Mouse (Mus musculus): ENCODE results near the gene 1110008L16Rik. TPM values are rescaled to one million over a fixed set of nuclear protein-coding genes. Genes with fewer than 3 reads are reported as not detected.

1110008L16Rik gene
- polyA plus RNA-seq, 1 experiment from 2014 or later, result 17.1 TPM

DNA sequence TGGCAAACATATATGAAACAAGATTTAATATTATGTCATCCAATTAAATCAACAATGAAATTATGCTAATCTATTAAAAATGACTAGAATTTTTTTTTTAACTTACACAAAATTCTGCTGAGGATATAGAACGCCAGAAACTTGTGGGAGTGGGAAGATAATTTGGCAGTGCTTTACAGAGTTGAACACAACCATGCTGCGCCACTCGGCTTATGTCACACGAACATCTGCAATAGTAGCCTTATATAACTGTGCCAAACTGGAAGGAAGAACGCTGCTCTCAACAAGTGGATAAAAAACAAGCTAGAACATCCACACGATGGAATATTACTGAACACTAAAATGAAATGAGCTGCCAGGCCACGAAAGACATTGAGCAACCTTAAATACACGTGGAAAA, 129.8 kb downstream of the 1110008L16Rik start:
- H3K4me1 ChIP-seq (ENCODE audit: insufficient read depth), result no peaks in the 10 kb centered on the region
- H3K36me3 ChIP-seq (ENCODE audit: insufficient read depth), result no peaks in the 10 kb centered on the region
- no peak overlapping the region for H3K4me2 ChIP-seq
- DNase-seq (no peak), ATAC-seq (ENCODE audit: insufficient read depth) (no peak)
- no peaks in the 10 kb centered on the region for H3K9me3 ChIP-seq (ENCODE audit: low read depth, low read length)
- H3K27me3 ChIP-seq (ENCODE audit: insufficient read depth, low read length), result no peaks in the 10 kb centered on the region
- no peak overlapping the region for H3K27ac ChIP-seq (ENCODE audit: low read depth)
- no peak overlapping the region for H3K9ac ChIP-seq
- 80% methylated on average over 8 of the region's 8 CpGs for WGBS
- no peak overlapping the region for H3K4me3 ChIP-seq (ENCODE audit: low read depth, low read length)
- TF ChIP-seq CTCF (IDR thresholded peaks at IDR 0.05; ENCODE audit: low read depth), result no peak

GRCm38 (mm10) chr12:55429956-55430355, 130.6 kb downstream of the 1110008L16Rik start:
- Histone ChIP-seq H3K27ac (ENCODE audit: low read depth) (no peak overlapping the region), H3K27me3 (ENCODE audit: insufficient read depth, low read length) (no peaks in the 10 kb centered on the region), H3K9me3 (ENCODE audit: low read depth, low read length) (no peaks in the 10 kb centered on the region), H3K9ac (no peak overlapping the region), H3K4me2 (no peak overlapping the region), H3K36me3 (ENCODE audit: insufficient read depth) (no peaks in the 10 kb centered on the region), H3K4me3 (ENCODE audit: low read depth, low read length) (no peak overlapping the region), H3K4me1 (ENCODE audit: insufficient read depth) (no peaks in the 10 kb centered on the region)
- ATAC-seq (ENCODE audit: insufficient read depth), result no peak
- no peak for TF ChIP-seq CTCF (IDR thresholded peaks at IDR 0.05; ENCODE audit: low read depth)
- 75% methylated on average over 4 of the region's 4 CpGs for WGBS
- no peak for DNase-seq

Other genes starting within 250 kb of the 1110008L16Rik start
- 34.3 and 36.1 TPM in 2 replicates for gene 2700097O09Rik, start 219.5 kb upstream of the 1110008L16Rik start, polyA plus RNA-seq (2014; fragmentation: Nextera tagmentation; extraction: Ambion mirVana)
- gene Srp54a, start 219.3 kb upstream of the 1110008L16Rik start, polyA plus RNA-seq (2014; fragmentation: Nextera tagmentation; extraction: Ambion mirVana), result 156 and 163 TPM in 2 replicates
- 16.2 and 17.8 TPM in 2 replicates for gene Fam177a, start 175.1 kb upstream of the 1110008L16Rik start, polyA plus RNA-seq (2014; fragmentation: Nextera tagmentation; extraction: Ambion mirVana)
- 56.4 and 57.0 TPM in 2 replicates for gene Srp54b, start 144.5 kb upstream of the 1110008L16Rik start, polyA plus RNA-seq (2014; fragmentation: Nextera tagmentation; extraction: Ambion mirVana)
- gene 1700047I17Rik2, start 100.0 kb upstream of the 1110008L16Rik start, polyA plus RNA-seq (2014; fragmentation: Nextera tagmentation; extraction: Ambion mirVana), result 1.7 and 3.0 TPM in 2 replicates
- 65.5 and 72.7 TPM in 2 replicates for gene Srp54c, start 69.4 kb upstream of the 1110008L16Rik start, polyA plus RNA-seq (2014; fragmentation: Nextera tagmentation; extraction: Ambion mirVana)
- 14.3 and 14.8 TPM in 2 replicates for gene Ppp2r3c, start 3.4 kb downstream of the 1110008L16Rik start, polyA plus RNA-seq (2014; fragmentation: Nextera tagmentation; extraction: Ambion mirVana)
- 423 and 432 TPM in 2 replicates for gene Psma6, start 84.6 kb downstream of the 1110008L16Rik start, polyA plus RNA-seq (2014; fragmentation: Nextera tagmentation; extraction: Ambion mirVana)
- gene Nfkbia, start 193.1 kb downstream of the 1110008L16Rik start, polyA plus RNA-seq (2014; fragmentation: Nextera tagmentation; extraction: Ambion mirVana), result 81.0 and 93.6 TPM in 2 replicates